Mouse (Mus musculus) embryonic facial prominence, embryonic 10.5 days (tissue): ENCODE data around the gene Spag5. TPM values are rescaled to one million over a fixed set of nuclear protein-coding genes. Genes with fewer than 3 reads are reported as not detected.

Experiments used
- DNase-seq: peaks from one replicate; pipeline ENCODE4 v3.0.0-alpha.2; 2017; ENCODE audit warnings: low spot score
- H3K27ac ChIP-seq: fragments of 300-500 bp; sonication (generic); replicated peaks from 2 replicates; pipeline ENCODE4 v1.5.1; 2016; ENCODE audit warnings: mild to moderate bottlenecking
- H3K27me3 ChIP-seq: fragments of 300-500 bp; sonication (generic); replicated peaks from 2 replicates; pipeline ENCODE4 v1.6.1; 2016; ENCODE audit warnings: low read depth, mild to moderate bottlenecking; ENCODE audit not compliant: poor library complexity, severe bottlenecking
- H3K36me3 ChIP-seq: fragments of 300-500 bp; sonication (generic); replicated peaks from 2 replicates; pipeline ENCODE4 v1.6.1; 2016; ENCODE audit warnings: mild to moderate bottlenecking, moderate library complexity
- H3K4me1 ChIP-seq: fragments of 300-500 bp; sonication (generic); 2 replicates; pipeline ENCODE4 v1.6.1; 2016
- H3K4me3 ChIP-seq: fragments of 300-500 bp; sonication (generic); 2 replicates; pipeline ENCODE4 v1.5.1; 2016; ENCODE audit warnings: mild to moderate bottlenecking, moderate library complexity
- H3K9me3 ChIP-seq: fragments of 300-500 bp; sonication (generic); 2 replicates; pipeline ENCODE4 v1.6.1; 2016; ENCODE audit warnings: mild to moderate bottlenecking
- WGBS: fragments of 180-500 bp; shearing (Covaris S2); methylation state at CpG from one replicate; pipeline ENCODE4 v1.1.7; 2016; 5-methylcytosine and 5-hydroxymethylcytosine counted together
- polyA plus RNA-seq: library from polyadenylated mRNA; unstranded; fragments of >200 nt; fragmentation: Nextera tagmentation; extraction: Ambion mirVana; gene quantifications from 2 replicates; pipeline ENCODE4 v1.2.1, GENCODE M21; 2016

Spag5 gene
- polyA plus RNA-seq, 1 experiment from 2014 or later = 65.7 TPM

GRCm38 (mm10) chr11:78327215-78327614, 25.9 kb downstream of the Spag5 start:
- H3K27me3 ChIP-seq = no peaks in the 10 kb centered on the region
- H3K4me3 ChIP-seq = no peak overlapping the region
- H3K9me3 ChIP-seq = no peaks in the 10 kb centered on the region
- peaks cover 47% of the 10 kb centered on the region for H3K36me3 ChIP-seq
- no peak for DNase-seq
- 92% methylated on average over 4 of the region's 4 CpGs for WGBS
- no peak overlapping the region for H3K27ac ChIP-seq
- H3K4me1 ChIP-seq = peaks cover 31% of the 10 kb centered on the region

DNA sequence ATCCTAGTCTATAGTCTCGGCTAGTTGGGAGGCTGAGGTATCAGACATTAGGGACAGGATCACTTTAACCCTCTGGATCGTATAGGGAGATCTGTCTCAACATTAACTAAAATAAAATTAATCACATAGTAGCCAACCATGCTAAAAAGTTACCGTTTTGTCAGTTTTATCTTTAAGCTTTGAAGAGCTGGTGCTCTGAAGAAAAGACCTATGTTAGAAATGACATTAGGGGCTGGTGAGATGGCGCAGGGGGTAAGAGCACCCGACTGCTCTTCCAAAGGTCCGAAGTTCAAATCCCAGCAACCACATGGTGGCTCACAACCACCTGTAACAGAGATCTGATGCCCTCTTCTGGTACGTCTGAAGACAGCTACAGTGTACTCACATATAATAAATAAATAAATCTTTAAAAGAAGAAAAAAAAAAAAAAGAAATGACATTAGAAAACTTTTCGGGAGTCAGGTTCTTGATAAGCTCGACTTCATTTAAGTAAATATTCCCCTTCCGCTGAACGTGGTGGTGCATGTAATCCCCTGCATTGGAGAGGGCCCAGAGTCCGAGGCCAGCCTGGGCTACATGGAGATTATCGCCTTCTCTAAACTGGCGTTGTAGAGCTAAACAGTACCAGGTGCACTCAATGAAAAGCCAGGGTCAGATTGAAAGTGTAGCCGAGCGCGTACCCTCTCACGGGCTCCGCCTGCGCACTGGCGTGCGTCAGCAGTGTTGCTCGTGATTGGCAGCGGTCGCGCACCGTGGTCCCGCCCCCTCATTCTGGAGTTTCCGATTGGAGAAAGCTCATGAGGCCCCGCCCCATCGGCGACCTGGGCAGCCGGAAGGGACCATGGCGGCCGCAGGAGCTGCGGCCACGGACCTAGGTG, 26.5 kb downstream of the Spag5 start, which contains the start of gene Pigs:
Gene Pigs, plus strand, starts transcription at position 782 of the 878 bp plus-strand sequence.
- H3K4me3 ChIP-seq = peak within 1 kb of the TSS; percentile 96
- peaks cover 24% of the 10 kb centered on the region for H3K4me1 ChIP-seq
- DNase-seq = peak; percentile 97
- H3K27ac ChIP-seq = peak within 1 kb of the TSS; percentile 89
- 14% methylated on average over 37 of the region's 37 CpGs for WGBS
- H3K9me3 ChIP-seq = no peaks in the 10 kb centered on the region
- no peaks in the 10 kb centered on the region for H3K27me3 ChIP-seq
- H3K36me3 ChIP-seq = peaks cover 47% of the 10 kb centered on the region

DNA sequence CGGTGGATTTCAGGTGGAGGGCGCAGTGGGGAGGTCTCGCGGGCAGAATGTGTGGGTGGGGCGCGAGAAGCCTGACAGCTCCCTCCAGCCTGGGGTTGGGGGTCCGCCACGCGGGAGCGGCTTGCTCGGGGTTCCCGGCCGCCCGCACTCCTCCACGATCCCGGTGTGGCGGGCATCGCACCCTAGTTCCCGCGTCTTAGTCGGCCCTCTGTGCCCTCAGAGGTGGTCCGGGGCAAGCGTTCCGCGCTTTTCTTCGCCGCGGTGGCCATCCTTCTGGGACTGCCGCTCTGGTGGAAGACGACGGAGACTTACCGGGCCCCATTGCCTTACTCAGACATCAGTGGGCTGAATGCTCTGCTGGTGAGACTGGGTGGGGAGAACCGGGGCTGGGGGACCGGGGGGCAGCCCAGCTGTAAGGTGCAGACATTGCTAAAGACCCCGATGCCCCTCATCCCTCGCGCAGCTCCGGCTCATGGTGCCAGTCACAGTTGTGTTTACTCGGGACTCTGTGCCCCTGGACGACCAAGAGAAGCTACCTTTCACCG, 27.3 kb downstream of the Spag5 start:
- Histone ChIP-seq H3K27me3 (no peaks in the 10 kb centered on the region), H3K9me3 (no peaks in the 10 kb centered on the region), H3K27ac (peak overlapping the region; percentile 89), H3K36me3 (peaks cover 51% of the 10 kb centered on the region), H3K4me3 (peak overlapping the region; percentile 96), H3K4me1 (peaks cover 17% of the 10 kb centered on the region)
- no peak for DNase-seq
- under 1% methylated on average over 41 of the region's 41 CpGs for WGBS

GRCm38 (mm10) chr11:78332676-78333075, 31.3 kb downstream of the Spag5 start:
- peaks cover 16% of the 10 kb centered on the region for H3K4me1 ChIP-seq
- H3K4me3 ChIP-seq = no peak overlapping the region
- no peaks in the 10 kb centered on the region for H3K9me3 ChIP-seq
- DNase-seq = no peak
- H3K27me3 ChIP-seq = no peaks in the 10 kb centered on the region
- peaks cover 64% of the 10 kb centered on the region for H3K36me3 ChIP-seq
- 96% methylated on average over 12 of the region's 12 CpGs for WGBS
- H3K27ac ChIP-seq = no peak overlapping the region

GRCm38 (mm10) chr11:78333992-78334391, 32.7 kb downstream of the Spag5 start:
- Histone ChIP-seq H3K27me3 (no peaks in the 10 kb centered on the region), H3K9me3 (no peaks in the 10 kb centered on the region), H3K4me1 (peaks cover 7% of the 10 kb centered on the region), H3K4me3 (no peak overlapping the region), H3K36me3 (peaks cover 74% of the 10 kb centered on the region), H3K27ac (no peak overlapping the region)
- 87% methylated on average over 5 of the region's 5 CpGs for WGBS
- no peak for DNase-seq

- Histone ChIP-seq H3K9me3 (no peaks in the 10 kb centered on the region), H3K36me3 (peaks cover 95% of the 10 kb centered on the region), H3K4me1 (no peaks in the 10 kb centered on the region), H3K4me3 (no peak overlapping the region), H3K27me3 (no peaks in the 10 kb centered on the region), H3K27ac (no peak overlapping the region)
- WGBS = 94% methylated on average over 8 of the region's 8 CpGs
- no peak for DNase-seq
These were observed 35.7 kb downstream of the Spag5 start for GRCm38 (mm10) chr11:78337040-78337439.

GRCm38 (mm10) chr11:78341702-78342101, 40.4 kb downstream of the Spag5 start:
- H3K4me3 ChIP-seq = no peak overlapping the region
- WGBS = 88% methylated on average over 12 of the region's 12 CpGs
- H3K27ac ChIP-seq = no peak overlapping the region
- no peak for DNase-seq
- H3K9me3 ChIP-seq = no peaks in the 10 kb centered on the region
- no peaks in the 10 kb centered on the region for H3K27me3 ChIP-seq
- H3K4me1 ChIP-seq = peaks cover 40% of the 10 kb centered on the region
- peaks cover 58% of the 10 kb centered on the region for H3K36me3 ChIP-seq

DNA sequence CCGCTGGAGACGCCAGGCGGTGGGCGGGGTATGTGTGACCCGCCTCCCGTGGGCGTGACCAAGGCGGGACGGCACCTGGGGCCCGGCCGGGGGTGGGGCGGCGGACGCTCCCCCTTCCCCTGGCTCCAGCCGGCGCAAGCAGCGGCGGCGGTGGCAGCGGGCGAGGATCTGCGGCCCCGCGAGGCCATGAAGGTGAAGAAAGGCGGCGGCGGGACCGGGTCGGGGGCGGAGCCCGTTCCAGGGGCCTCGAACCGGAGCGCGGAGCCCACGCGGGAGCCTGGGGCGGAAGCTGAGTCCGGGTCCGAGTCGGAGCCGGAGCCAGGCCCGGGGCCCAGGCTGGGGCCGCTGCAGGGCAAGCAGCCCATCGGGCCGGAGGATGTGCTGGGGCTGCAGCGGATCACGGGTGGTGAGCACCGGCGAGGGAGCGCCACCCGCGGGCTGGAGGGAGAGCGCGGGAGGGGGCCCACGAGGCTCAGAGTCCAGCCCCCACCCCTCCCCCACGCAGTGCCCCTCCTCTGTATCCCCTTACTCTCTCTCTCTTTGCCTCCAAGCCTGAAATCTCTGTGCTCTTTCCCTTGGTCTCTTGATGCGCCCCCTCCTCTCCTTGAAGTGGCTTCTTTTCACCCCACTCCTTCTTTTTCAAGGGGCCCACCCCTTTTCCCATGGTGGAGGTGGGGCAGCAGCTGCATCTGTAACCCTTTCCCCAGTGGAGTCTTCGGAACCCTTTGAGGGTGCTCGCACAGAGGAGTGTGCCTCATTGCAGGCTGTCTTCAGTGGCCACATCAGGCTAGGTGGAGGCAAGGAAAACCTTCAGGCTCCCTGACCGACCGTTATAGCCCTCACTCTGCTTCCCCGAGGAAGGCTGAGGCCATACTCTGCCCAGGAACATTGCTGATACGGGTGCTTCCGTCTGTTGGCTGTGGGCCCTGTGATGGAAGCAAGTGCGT, 42.3 kb downstream of the Spag5 start, which contains the start of gene Unc119:
Gene Unc119, plus strand, starts transcription at position 102 of the 947 bp plus-strand sequence.
- Histone ChIP-seq H3K4me1 (peaks cover 55% of the 10 kb centered on the region), H3K36me3 (peaks cover 54% of the 10 kb centered on the region), H3K9me3 (no peaks in the 10 kb centered on the region), H3K4me3 (peak within 1 kb of the TSS; percentile 79), H3K27me3 (no peaks in the 10 kb centered on the region), H3K27ac (peak within 1 kb of the TSS; percentile 97)
- WGBS = 2% methylated on average over 66 of the region's 66 CpGs
- peak; percentile 91 for DNase-seq

DNA sequence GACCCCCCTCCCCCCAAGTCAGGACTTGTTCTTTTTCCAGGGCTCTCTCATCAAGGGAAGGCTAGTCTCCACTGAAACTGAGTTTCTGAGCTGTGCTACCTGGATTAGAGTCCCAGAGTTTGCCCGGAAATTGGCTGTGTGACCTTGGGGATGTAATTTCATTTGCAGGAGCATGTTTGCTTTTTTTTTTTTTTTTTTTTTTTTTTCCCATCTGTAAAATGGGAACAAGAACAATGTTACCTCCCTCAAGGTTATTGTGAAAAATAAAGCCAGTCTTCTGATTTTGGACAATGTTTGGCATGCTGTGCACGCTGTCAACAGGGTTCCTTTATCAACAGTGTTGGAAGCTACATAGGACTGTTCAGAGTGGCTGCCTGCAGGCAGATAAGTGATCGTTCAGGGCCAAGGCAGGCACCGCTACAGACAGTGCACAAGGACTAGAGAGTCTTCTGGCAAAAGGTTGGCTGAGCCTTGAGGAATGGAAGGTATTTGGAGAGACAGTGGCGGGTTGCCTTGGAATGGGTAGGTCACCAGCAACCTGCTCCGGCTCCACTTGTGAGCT, 43.1 kb downstream of the Spag5 start:
- peaks cover 56% of the 10 kb centered on the region for H3K4me1 ChIP-seq
- no peaks in the 10 kb centered on the region for H3K9me3 ChIP-seq
- 78% methylated on average over 6 of the region's 6 CpGs for WGBS
- no peak for DNase-seq
- H3K36me3 ChIP-seq = peaks cover 54% of the 10 kb centered on the region
- H3K27ac ChIP-seq = peak overlapping the region; percentile 97
- H3K27me3 ChIP-seq = no peaks in the 10 kb centered on the region
- H3K4me3 ChIP-seq = peak overlapping the region; percentile 79

- Histone ChIP-seq H3K27ac (peak overlapping the region; percentile 37; the same call in 1 of the 2 replicates), H3K27me3 (no peaks in the 10 kb centered on the region), H3K4me3 (peak overlapping the region; percentile 79; the same call in 1 of the 2 replicates), H3K4me1 (peaks cover 60% of the 10 kb centered on the region), H3K9me3 (no peaks in the 10 kb centered on the region), H3K36me3 (peaks cover 52% of the 10 kb centered on the region)
- WGBS = 59% methylated on average over 8 of the region's 8 CpGs
- DNase-seq = peak; percentile 47
These were observed 43.8 kb downstream of the Spag5 start for GRCm38 (mm10) chr11:78344890-78345715.

GRCm38 (mm10) chr11:78345801-78346200, 44.5 kb downstream of the Spag5 start:
- DNase-seq = no peak
- Histone ChIP-seq H3K27me3 (no peaks in the 10 kb centered on the region), H3K4me1 (peaks cover 60% of the 10 kb centered on the region), H3K4me3 (0 out of 2 replicates have a peak overlapping the region, but pooled peaks have one; percentile 17), H3K36me3 (peaks cover 45% of the 10 kb centered on the region), H3K27ac (0 out of 2 replicates have a peak overlapping the region, but pooled peaks have one; percentile 37), H3K9me3 (no peaks in the 10 kb centered on the region)
- 78% methylated on average over 7 of the region's 7 CpGs for WGBS
